Mouse (Mus musculus): Measurements from ENCODE around the gene Manf. TPM values are rescaled to one million over a fixed set of nuclear protein-coding genes. Genes with fewer than 3 reads are reported as not detected.

Manf gene
- total RNA-seq, 2 experiments from 2014 or later: 314 to 358 TPM

DNA sequence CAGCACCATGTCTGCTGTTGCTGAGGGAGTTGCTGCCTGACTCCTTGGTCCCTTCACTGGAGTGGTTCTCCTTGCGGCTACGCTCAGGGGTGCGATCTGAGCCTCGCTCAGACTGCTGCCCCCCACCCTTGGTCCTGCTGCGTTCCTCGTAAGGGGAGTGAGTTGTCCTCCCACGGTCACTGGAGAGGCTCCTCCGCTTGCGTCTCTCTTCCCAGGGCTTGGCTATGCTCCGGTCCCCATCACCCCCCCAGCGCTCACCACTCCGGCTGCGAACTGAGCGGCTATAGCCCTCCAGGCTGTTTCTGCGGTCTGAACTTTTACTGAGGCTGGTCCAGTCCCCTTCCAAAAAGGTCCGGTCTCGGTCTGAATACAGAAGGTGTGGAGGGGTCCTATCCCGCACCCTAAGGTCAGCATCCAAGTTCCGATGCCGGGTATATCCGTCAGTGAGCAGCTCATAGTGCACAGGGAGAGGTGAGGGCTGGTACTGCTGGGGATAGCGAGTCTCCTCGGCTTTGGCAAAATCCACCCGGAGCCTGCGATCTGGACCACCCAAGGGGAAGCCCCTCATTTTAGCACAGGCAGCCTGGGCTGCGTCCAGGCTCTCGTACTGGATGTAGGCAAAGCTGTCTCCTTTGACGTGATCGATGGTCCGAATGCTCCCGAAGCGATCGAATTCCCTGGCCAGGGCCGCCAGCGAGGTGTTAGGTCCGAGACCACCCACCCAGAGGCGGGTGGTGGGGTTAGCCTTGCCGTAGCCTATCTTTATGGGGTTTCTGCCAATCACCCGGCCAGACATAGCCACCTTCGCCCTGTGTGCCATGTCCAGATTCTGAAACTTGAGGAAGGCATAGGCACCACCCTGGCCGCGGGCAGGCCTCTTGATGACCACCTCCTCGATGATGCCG, 6.5 kb downstream of the Manf start:
- DNase-seq: no peak

- no peak for DNase-seq
Observed at GRCm38 (mm10) chr9:106884306-106884705, 7.5 kb downstream of the Manf start.

- DNase-seq: no peak
Observed at GRCm38 (mm10) chr9:106883085-106883484, 8.7 kb downstream of the Manf start.

GRCm38 (mm10) chr9:106882176-106882575, 9.6 kb downstream of the Manf start:
- no peak for DNase-seq

DNA sequence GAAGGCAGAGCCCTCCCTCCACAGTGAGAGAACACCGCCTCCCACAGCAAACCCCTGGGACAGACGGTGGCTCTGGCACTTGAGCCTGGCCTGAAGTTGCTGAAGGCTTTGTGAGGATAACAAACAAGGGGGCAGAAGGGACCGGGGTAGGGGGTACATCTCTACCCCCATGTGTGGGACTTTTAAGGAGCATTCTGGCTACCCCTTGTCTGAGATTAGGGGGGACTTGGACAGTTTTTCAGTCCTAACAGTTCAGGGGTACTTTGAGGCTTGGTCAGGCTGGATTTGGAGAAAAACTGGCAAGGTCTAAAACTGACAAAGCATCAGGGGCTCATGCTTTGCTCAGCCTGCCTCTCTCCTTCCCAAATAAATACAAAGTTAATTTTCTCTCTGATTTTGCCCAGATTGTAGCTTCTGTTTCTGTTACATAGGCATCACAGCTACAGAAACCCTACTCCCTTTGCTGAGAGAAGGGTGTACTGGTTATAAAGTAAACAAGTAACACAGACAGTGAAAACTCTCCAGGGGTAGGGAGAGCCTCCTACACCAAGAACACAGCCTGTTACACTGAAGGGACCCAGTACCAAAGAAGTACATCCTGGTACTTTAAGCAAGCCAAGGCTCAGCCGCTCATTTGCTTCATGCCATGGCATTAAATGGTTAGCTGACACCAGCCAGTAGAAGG, 10.6 kb downstream of the Manf start:
- no peak for DNase-seq

DNA sequence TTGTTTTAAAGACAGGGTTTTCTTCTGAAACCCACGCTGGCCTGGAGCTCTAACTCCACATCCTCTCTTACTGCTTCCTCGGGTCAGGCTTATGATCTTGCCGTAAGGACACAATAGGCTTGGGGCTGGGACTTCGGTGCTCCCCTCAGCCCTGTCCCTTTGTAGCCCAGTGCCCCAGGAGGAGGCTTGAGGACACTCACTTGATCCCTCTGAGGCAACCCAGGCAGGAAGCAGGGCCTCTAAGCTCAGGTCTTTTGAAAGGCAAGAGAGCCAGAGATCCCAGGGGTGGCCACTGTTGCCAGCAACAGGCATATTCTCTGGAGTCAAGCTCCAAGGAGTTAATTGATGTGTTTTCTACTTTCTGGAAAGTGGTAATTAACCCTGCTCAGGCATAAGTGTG, 12.3 kb downstream of the Manf start:
- no peak for DNase-seq

GRCm38 (mm10) chr9:106876666-106877065, 15.1 kb downstream of the Manf start:
- DNase-seq: no peak

- DNase-seq: no peak
Observed at GRCm38 (mm10) chr9:106874216-106874615, 17.6 kb downstream of the Manf start.

- DNase-seq: no peak
Observed at GRCm38 (mm10) chr9:106858036-106858435, 33.7 kb downstream of the Manf start.

DNA sequence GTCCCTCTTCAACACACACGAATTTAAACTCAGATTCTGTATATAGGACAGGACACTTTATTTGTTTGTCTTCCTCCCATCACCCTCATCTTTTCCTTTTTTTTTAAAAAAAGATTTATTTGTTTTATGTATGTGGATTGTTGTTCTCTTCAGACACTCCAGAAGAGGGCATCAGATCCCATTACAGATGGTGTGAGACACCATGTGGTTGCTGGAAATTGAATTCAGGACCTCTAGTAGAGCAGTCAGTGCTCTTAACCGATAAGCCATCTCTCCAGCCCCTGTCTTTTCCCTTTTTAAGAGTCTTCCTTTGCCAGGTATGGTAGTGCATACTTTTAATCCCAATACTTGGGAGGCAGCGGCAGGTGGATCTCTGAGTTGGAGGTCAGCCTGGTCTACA, 35.1 kb downstream of the Manf start:
- DNase-seq: no peak

DNA sequence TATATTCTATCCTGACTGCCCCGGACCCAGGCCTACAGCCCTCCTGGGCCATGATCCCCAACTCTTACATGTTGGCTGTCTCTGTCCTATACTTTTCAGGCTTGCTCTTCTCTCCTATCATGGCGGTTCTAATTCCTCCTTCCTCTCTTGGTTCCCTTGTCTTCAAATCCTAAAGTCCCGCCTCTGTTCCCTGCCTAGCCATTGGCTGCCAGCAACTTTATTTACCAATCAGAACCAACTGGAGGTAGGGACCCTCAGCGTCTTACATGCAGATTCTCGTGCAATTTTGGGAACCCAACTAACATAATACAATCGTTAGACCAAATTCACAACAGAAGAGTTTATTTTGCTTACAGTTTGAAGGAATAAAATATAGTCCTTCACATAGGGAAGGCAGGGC, 49.0 kb downstream of the Manf start:
- DNase-seq: no peak

DNA sequence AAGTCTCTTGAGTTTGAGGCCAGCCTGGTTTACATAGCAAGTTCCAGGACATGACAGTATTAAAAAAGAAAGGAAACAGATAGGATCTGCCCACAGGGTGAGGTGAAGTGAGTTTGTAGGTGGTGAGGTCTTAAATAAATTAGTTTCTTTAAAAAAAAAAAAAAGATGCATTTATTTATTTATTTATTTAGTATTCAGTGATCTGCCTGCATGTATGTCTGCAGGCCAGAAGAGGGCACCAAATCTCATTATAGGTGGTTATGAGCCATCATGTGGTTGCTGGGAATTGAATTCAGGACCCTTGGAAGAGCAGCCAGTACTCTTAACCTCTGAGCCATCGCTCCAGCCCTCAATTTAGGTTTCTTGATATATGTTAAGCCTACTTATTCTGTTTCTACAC, 51.2 kb downstream of the Manf start:
- no peak for DNase-seq

DNA sequence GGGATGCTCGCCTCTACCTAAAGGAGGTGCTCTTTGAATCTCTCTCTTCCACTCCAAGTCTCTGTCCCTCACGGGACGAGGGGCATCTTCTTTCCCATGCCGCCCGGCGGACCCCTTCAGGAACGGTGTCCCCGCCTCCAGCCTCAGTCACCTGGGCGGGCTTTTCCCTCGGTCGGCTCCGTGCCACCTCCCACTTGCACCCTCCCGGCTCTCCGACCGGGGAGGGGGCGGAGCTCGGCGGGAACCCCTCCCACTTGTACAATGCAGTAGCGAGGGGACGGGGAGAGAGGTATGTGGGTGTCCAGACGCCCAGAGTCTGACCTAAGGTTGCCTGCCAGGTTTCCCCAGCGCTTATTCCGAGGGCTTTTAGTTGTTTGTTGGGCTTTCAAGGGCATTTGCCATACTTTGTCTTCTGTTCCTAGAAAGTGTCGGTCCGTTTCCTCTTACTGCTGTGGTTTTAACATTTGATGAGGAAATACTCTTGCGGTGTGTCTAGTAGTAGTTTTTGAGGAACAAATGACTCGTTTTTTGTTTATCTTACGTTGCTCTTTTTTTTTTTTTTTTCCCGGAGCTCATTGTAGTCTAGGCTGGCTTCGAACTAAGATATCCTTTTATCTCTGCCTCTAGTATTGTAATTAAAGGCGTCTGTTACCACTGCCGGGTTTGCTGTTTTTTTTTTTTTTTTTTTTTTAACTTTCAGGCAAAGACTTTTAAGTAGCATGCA, 69.2 kb downstream of the Manf start:
- peak; percentile 94 to 97 for DNase-seq

- peak; percentile 92 to 96 for DNase-seq
Observed at GRCm38 (mm10) chr9:106821618-106822380, 70.0 kb downstream of the Manf start, which contains the start of gene Dcaf1. Gene Dcaf1 (plus strand): TSS chr9:106821874.

- DNase-seq: no peak
Observed at GRCm38 (mm10) chr9:106821050-106821617, 70.6 kb downstream of the Manf start.

DNA sequence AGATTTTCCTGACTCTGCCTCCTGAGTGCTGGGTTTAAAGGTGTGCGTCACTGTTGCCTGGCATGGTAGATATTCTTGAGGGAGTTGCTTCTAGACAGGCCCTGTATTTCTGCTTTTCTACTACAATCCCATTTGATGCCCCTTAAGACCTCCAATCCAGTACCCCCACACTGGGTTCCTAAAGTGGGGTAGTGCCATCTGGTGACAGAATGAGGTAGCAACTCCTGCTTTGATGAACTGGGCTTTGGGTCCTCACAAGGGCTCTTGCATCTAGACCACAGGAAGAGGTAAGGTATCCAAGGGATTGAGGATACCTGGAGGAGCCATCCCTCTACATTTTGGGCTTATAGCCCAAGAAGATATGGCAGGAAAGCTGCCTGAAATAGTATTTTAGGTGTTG, 72.6 kb downstream of the Manf start:
- DNase-seq: peak; percentile 4 to 7

DNA sequence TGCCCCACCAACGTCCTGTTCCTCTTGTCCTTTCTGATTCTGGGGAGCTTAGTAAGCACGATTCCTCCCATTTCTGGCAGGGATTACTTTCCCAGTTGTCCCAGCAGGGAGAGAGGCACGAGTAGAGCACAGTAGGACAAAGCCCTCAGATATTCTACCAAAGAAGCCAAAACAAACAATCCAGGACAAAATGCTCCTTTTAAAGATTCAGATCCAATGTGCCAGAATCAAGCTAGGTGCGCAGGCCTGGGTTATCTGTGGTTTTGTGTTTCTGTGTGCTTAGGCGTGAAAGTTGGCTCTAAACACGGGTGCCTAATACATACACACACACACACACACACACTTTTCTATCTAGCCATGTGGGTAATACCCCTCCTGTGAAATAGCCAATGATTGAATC, 73.6 kb downstream of the Manf start:
- no peak for DNase-seq

DNA sequence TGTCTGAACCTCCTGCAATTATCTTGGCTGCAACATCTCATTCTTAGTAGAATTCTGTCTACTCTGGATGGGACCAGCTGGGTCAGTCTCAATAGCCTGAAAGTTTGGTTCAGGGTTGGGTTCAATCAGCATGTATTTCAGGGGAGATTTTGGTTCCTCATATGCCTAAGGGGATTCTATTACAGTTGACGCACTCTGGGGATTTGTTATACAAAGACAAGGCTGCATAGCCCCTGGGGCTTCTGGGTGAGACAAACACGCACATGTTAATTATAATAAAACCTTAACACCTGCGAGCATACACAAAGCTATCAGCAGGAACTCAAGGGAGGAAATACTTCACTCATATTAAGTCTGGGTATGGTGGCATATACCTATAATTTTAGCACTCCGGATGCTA, 85.3 kb downstream of the Manf start:
- no peak for DNase-seq

DNA sequence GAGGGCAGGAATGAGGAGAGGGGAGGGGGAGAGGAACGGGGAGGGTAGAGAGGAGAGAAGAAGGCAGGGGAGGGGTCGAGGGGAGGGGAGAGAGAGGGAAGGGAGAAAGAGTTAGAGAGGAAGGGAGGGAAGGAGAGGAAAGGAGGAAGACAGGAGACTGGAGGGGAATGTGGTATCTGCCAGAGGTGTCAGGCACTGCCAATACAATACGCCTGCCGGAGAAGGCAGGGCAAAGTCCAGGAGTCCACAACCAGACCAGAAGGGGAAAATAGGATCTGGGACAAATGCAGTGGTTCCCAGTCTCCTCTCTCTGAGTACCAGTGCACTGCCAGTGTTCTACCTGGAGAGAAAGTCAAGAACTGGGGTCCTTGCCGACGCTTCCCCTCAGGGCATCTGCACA, 100.9 kb downstream of the Manf start:
- peak in 1 of 2 experiments; percentile 13 for DNase-seq

DNA sequence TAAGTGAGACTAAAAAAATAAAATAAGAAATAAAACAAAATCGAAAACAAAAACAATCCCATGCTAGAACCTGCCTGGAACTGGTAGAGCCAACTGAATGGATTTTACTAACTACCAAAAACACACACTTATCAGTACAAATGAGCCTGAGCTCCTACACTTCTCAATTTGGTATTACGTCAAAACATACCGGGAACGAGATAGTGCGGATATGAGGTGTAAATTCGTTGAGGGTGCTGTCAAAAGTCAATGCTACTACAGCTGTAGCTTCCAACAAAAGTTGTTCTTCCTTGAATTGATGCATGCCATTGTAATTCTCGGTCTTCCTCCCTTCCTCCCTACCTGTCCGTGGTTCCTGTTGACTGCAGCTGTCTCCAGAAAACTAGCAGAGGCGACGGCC, 102.4 kb downstream of the Manf start:
- no peak for DNase-seq

DNA sequence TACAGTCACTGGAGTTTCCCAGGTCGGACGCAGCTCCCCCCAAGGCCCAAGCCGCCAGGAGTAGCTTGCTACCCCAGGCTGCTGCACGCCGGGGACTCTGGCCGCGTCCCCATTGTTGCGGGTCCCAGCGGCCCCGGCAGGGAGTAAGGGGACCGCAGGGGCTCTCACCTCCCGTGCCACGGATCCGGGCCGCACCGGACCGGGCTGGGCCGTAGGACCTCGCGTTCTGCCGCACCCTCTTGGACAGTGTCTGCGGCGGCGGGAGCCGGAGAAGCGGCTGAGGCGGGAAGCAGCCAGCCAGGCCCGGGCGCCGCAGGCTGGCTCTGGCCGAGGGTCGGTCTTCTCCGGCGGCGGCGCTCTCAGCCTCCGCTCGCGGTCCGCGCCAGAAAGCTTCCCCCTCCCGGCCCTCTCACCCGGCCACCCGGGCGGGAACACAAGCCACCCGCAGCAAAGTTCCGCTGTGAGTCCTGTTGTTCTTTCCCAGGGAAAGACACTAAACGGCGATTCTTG, 102.9 kb downstream of the Manf start, which contains the start of gene Rad54l2:
TSS of gene Rad54l2 (minus strand) at position 383 of the 510 bp plus-strand sequence.
- peak; percentile 91 to 92 for DNase-seq

Data from adrenal gland, postnatal 36 days (tissue).